Mouse (Mus musculus): ENCODE measurements around the gene Klhdc1.

Klhdc1 gene

DNA sequence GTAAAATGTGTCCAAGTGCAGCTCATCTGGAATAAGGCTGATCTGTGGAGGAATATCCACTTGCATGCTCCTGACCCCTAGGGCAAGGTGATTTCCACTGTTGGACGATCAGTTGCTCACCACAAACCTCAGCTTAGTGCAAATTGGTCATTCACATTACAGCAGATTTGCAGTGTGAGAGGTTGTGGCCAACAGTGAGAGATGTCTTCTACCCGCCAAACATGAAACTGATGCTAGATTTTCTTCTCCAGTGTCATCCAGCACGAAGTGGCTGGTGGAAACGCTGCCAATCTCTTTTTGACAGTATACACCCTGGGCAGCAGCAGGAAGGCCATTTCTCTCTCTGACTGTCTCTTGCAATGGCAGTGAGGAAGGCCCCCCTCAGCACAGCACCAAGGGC, 54.7 kb downstream of the Klhdc1 start:
- no peak for DNase-seq (ENCODE audit: low read depth, low spot score)

DNA sequence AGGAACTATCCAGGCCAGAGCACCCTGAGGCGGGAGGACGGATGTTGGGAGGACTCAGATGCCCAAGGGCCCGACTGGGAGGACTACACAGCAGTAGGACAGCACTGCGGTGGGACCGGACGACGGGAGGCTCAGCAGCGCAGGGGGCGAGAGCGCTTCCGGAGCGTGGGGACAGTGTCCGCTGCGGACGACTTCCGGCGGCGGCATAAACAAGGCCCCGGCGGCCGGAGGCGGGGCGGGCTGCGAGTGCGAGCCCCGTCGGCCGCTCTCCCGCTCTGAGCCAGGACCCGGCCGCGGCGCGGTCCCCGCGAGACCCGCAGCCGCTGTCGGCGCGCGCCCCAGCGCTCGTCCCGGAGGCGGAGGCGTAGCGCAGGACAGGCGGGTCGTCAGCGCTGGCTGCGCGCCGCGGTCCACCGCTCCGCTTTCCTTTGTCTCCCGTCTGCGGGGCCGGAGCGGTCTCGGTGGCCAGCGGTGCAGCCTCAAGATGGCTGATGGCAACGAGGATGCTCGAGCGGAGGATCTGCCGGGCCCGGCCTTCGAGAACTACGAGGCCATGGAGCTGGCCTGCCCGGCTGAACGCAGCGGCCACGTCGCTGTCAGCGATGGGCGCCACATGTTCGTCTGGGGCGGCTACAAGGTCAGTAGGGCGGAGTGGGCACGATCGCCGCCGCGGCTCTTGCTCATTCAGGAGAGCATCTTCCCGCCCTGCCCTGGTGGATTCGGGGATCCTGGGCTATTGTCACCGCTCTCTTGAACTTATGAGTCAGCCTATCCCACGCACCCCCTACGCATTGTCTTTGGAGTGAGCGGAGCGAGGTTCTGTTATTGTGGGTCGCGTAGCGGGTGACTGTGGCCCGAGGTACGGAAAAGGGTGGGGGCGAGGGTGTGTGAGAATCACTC, 55.8 kb downstream of the Klhdc1 start, which contains the start of gene Klhdc2:
Klhdc2 (plus strand) TSS at position 171 of the 900 bp plus-strand sequence.
- peak; percentile 98 for DNase-seq (ENCODE audit: low read depth, low spot score)

DNA sequence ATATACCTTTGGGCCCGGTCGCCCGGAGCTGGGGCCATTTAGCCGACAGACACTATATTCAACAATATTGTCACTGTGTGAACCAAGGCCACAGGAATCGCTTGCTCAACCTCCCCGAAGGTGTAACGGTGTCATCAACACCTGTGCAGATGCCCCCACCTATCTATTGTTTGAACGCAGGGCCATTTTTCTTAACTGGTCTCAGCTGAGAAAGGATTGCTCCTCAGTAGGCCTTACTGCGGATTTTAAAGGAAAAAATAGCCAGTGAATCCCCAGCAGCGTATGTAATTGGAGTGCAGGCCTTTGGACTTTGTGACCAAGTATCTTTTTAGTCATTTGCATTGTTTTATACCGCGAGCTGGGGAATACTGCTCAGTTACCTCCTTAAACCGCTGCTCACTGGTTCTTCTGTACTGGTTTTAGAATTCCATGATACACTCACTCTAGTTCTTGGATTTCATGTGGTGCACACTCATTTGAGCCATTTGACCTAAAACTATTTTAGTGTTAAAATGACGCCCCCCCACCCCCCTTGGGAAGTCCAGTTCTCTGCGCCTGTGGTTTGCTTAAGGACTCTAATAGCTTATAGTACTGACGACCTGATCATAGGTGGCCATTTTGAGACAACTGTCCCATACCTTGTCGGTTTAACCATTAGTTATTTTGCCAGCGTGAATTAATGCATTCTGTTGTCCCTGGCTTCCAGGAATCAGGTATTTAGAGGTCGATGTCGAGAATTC, 56.6 kb downstream of the Klhdc1 start:
- no peak for DNase-seq (ENCODE audit: low read depth, low spot score)

DNA sequence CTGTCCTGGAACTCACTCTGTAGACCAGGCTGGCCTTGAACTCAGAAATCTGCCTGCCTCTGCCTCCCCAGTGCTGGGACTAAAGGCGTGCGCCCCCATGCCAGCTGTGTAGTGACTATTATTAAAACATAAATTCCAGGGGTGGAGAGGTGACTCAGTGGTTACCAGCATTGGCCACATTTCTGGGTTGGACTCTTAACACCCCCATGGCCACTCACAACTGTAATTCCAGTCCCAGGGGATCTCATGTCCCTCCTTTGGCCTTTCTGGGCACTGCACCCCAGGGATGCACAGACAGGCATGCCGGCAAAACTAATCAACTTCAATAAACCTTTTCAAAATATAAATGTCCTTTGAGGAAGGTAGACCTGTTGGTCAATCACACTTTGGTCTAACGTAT, 57.3 kb downstream of the Klhdc1 start:
- no peak for DNase-seq (ENCODE audit: low read depth, low spot score)

DNA sequence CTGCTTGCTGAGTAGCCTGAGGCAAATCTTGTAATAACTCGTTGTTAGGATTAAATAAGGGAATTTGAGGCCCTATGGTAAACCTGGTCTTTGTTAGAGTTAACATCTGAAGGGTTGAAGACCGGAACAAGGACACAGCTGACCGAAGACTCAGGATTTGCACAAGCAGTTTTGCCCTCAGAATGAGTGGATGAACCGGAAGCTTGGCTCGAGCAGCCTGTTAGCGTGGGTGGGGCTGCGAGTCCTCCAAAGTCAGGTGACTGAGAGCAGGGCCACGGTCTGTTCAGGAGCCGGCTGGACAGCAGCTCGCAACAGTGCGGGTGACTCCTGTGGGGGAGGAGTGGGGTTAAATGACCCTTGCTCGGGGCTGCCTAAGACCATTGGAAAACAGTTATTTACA, 58.3 kb downstream of the Klhdc1 start:
- DNase-seq (ENCODE audit: low read depth, low spot score) = peak; percentile 53

DNA sequence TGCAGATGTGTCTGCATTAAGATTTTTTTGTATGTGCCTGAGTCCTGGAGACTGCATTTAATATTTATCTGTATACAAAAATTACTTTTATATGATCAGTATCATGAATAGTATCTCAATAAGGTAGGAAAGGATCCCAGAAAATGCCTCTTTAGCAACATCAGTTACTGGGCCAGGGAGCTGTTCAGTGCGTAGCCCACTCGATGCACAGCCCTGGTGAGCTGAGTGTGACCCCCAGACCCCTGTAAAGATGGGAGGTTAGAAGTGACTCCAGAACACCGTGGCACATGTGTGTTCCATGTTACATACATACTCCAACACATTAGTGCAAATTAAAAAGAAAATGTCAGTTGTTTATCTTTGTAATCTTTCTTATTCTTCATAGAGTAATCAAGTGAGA, 58.9 kb downstream of the Klhdc1 start:
- no peak for DNase-seq (ENCODE audit: low read depth, low spot score)

DNA sequence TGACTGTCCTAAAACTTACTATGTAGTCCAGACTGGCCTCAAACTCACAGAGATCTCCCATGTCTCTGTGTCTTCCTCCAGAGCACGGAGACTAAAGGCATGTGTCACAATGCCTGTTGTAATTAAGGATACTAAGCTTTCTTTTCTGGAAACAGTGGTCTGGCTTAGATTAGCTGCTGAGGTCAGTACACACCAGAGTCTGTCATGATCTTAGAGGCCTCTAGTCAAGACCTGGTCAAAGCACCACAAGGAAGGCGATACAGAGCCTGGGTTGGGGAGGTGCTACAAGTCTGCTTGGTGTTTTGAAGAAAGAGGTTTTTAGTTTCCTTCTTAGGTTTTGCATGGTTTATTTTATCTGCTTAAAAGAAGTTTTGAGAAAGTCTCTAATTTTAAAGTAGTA, 59.4 kb downstream of the Klhdc1 start:
- no peak for DNase-seq (ENCODE audit: low read depth, low spot score)

DNA sequence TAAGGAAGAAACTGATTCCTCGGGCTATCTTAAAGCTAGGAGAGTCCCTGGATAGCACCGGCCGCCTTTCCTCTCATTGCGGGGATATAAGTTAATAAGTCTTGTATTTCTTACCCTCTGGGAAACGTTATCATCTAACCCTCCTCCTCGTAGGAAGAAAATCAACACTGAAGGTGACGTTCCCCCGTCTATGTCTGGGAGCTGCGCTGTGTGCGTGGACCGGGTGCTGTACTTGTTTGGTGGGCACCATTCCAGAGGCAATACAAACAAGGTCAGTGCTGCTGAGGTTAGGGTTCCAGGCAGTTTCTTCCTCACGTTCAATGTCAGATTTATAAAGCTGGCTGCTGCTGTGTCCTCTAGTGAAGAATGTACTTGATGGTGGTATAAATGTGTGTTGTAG, 61.2 kb downstream of the Klhdc1 start:
- no peak for DNase-seq (ENCODE audit: low read depth, low spot score)

DNA sequence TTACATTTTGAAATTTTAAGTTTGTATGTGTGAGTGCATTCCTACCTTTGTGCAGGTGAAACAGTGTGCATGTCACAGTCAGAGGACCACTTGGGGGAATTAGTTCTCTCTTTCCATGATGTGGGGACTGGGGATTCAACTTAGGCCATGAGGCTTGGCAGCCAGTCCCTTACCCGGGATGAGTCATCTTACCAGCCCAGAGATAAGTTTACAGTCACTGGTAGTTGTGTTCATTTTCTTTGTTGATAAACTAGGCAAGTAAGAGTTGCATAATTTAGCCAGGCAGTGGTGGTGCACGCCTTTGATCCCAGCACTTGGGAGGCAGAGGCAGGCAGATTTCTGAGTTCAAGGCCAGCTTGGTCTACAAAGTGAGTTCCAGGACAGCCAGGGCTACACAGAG, 63.1 kb downstream of the Klhdc1 start:
- no peak for DNase-seq (ENCODE audit: low read depth, low spot score)

DNA sequence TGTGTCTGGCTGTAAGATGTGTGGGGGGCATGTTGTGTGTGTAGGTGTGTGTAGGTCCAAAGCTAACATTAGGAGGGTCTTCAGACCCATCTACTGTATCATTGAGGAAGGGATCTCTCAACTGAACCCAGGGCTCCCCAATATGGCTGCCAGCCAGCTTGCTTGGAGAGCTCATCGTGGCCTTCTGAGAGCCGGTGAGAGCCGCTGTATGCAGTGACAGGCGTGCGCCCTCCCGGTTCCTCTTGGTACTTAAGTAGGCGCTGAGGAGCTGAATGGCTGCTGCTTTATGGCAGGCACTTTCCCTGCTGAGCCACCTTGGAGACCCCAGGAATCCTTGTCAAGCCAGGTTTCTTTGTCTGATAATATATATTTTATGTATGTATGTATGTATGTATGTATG, 65.4 kb downstream of the Klhdc1 start:
- DNase-seq (ENCODE audit: low read depth, low spot score) = no peak

DNA sequence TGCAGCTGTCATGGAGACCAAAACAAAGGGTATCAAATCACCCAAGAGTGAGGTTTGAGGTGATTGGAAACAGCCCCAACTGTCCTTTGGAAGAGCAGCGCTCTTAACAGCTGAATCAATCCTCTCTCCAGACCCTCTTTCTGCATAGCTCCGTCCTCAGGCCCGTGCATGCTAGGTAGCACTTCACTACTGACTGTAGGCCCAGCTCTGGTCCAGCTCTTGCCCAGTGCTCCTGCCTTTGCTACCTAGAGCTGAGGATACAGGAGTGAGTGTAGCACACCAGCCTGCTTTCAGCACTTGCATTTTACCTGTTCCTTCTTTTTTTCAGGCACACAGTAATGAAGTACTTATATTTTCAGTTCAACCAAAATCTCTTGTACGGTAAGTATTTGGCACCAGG, 68.7 kb downstream of the Klhdc1 start:
- no peak for DNase-seq (ENCODE audit: low read depth, low spot score)

DNA sequence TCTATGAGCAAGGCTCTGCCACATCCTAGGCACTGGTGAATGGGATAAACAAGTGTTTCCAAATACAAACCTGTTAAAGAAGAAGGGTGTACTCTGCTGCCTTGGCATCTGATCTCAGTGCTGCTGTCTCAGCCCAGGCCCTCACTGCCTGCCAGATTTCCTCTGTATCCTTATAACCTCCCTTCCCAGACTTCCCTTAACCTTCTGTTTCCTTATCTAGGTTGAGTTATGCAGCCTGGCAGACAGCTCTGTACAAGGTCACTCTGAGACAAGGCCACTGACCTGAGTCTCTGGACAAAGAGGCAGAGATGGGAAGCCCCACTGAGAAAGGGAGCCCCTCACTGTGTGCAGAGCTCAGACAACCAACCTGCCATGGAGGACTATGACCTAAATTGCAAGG, 77.5 kb downstream of the Klhdc1 start:
- no peak for DNase-seq (ENCODE audit: low read depth, low spot score)

DNA sequence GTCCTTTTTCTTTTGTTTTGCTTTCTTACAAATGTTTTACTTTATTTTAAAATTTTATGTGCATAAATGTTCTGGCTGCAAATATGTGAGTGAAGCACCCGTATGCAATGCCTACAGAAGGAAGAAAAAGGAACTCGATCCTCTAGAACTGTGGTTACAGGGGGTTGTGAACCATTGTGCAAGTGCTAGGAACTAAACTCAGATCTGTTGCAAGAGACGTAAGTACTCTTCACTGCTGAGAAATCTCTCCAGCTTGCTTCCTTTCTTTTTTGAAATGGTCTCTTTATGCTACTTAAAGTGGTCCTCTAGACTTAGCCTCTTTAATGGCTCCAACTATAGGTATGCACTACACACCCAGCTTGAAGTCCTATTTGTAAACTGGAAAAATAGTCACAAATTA, 90.2 kb downstream of the Klhdc1 start:
- no peak for DNase-seq (ENCODE audit: low read depth, low spot score)

DNA sequence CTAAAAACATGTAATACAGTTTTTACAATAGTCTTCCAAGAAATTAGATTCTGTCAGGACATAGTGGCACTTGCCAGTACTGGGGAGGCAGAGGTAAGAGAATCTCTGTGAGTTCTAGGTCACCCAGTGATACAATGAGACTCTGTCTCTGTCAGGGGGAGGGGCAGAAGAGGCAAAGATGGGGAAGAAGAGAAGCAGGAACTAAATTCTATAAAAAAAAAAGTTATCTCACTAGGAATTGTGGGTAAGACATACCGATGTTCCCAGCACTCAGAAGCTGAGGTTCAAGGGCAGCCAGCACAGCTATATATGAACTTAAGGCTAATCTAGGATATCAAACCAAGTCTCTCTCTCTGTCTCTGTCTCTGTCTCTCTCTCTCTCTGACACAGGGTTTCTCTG, 91.2 kb downstream of the Klhdc1 start:
- no peak for DNase-seq (ENCODE audit: low read depth, low spot score)

DNA sequence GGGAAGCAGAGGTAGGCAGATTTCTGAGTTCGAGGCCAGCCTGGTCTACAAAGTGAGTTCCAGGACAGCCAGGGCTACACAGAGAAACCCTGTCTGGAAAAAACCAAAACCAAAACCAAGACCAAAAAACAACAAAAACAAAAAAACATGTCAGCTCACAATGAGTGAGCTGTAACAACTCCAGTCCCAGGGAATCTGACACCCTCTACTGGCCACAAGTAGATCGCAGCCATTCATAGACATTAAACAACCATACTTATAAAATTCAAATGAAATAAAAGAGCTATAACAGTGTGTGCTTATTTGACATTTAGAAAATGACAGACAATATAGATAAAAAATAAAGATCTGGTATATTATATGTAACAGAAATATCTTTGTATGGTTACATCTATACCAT, 92.6 kb downstream of the Klhdc1 start:
- peak; percentile 43 for DNase-seq (ENCODE audit: low read depth, low spot score)

All from brain, adult 2 months (tissue).